Mouse (Mus musculus): Measurements from ENCODE around the gene Atg16l1.

Gene Atg16l1

GRCm38 (mm10) chr1:87837018-87837417, 81.3 kb downstream of the Atg16l1 start:
- no peak for DNase-seq

GRCm38 (mm10) chr1:87840411-87841208, 84.9 kb downstream of the Atg16l1 start:
- DNase-seq, result no peak

Data from thymus, postnatal 4 days (tissue).